ENCODE assay signal across 8 mouse cellular contexts in the genomic region with DNA sequence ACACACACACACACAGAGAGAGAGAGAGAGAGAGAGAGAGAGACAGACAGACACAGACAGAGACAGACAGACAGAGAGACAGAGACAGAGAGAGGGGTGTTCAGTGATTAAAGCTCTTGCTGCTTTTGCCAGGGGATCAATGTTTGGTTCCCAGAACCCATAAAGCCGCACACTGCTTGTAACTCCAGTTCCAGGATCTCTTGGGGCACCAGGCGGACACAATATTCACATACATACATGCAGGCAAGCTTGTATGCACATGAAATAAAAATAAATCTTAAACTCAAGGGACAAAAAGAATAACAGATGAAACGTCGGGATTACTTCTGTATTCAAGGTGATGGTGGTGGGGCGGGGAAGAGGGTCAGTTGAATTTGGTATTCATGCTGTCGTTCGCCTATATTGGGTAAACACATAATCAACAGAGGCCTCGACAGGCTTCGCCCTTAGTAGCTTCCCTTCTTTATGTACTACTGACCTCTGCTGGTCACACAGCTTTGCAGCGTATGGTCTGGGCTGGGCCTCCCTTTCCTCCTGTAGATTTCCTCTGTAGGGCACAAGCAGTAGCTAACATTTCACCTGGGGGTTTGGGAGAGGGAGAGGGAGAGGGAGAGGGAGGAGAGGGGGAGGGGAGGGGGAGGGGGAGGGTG. TPM values are rescaled to one million over a fixed set of nuclear protein-coding genes. Genes with fewer than 3 reads are reported as not detected.
DNase-seq lines count a peak whose midpoint lies in the region; ATAC-seq lines count a peak whose summit lies in the region.

No protein-coding gene starts in this region.

- H3K4me2 ChIP-seq in hindbrain, embryonic 15.5 days = peak overlapping the region; percentile 33

- H3K9me3 ChIP-seq in hindbrain, embryonic 15.5 days = no peaks in the 10 kb centered on the region

- ATAC-seq in hindbrain, embryonic 15.5 days (ENCODE audit: low FRiP score, low read depth) = peak; percentile 98

- H3K9ac ChIP-seq in hindbrain, embryonic 15.5 days = 0 out of 2 replicates have a peak overlapping the region, but pooled peaks have one; percentile 22

- H3K36me3 ChIP-seq in hindbrain, embryonic 15.5 days = peaks cover 5% of the 10 kb centered on the region; the same call in 1 of the 2 replicates

- no peak overlapping the region for H3K4me3 ChIP-seq in hindbrain, embryonic 15.5 days

- peak; percentile 62 for DNase-seq in T-cell, adult 2 months (ENCODE audit: low spot score)
- DNase-seq in cerebellum, postnatal 25 days = peak; percentile 77 to 88
- peak; percentile 31 to 47 for DNase-seq in frontal cortex, postnatal 25 days (ENCODE audit: low spot score in 2 of 2)
- peak; percentile 53 to 62 for DNase-seq in layer of hippocampus, postnatal 36 days
- DNase-seq in lung, postnatal 25 days (ENCODE audit: low spot score) = peak; percentile 83
- DNase-seq in retina, postnatal 7 days (ENCODE audit: low read depth, low spot score) = peak; percentile 78
- DNase-seq in urinary bladder, postnatal 36 days (ENCODE audit: low spot score in 2 of 2) = peak; percentile 44 to 73

- H3K27ac ChIP-seq in hindbrain, embryonic 15.5 days (replicated peaks) = no peak overlapping the region

- no peaks in the 10 kb centered on the region for H3K27me3 ChIP-seq in hindbrain, embryonic 15.5 days

- peaks cover 9% of the 10 kb centered on the region; the same call in 1 of the 2 replicates for H3K4me1 ChIP-seq in hindbrain, embryonic 15.5 days (replicated peaks)

- 13% methylated on average over 10 of the region's 10 CpGs for WGBS in hindbrain, embryonic 15.5 days

RNA-seq across cellular contexts. Expression of gene Myocos, which starts 6.9 kb away (rescaled TPM):
- polyA plus RNA-seq in hindbrain, embryonic 15.5 days (2015; fragmentation: Nextera tagmentation; extraction: Ambion mirVana) = not detected in 2 replicates
- total RNA-seq in layer of hippocampus, postnatal 36 days (2021) = not detected

RNA-seq across cellular contexts. Expression of gene Myoc, which starts 26.0 kb away (rescaled TPM):
- polyA plus RNA-seq in hindbrain, embryonic 15.5 days (2015; fragmentation: Nextera tagmentation; extraction: Ambion mirVana) = 0.09 TPM in 1 of 2 replicates, not detected in the other
- total RNA-seq in layer of hippocampus, postnatal 36 days (2021) = 1 to 10 TPM; 4.0 TPM
